Mouse (Mus musculus) limb, embryonic 13.5 days (tissue): ENCODE measurements at regions not wholly inside any gene's neighbourhood (a gene's known extent, or its start where the extent isn't known, plus 50 kb on each side); places are given as distances from the start of the nearest gene placed in this dataset.

ENCODE experiments used
- ATAC-seq: fragments of 200-750 bp; cut with Nextera tagmentation; 2 replicates; pipeline ENCODE4 v1.8.0; 2017; ENCODE audit warnings: low read depth, moderate number of reproducible peaks, moderate TSS enrichment; ENCODE audit not compliant: low FRiP score
- H3K27ac ChIP-seq: fragments of 300-500 bp; sonication (generic); 2 replicates; pipeline ENCODE4 v1.5.1; 2015; ENCODE audit warnings: inconsistent platforms, mild to moderate bottlenecking, moderate library complexity
- H3K27me3 ChIP-seq: fragments of 300-500 bp; sonication (generic); 2 replicates; pipeline ENCODE4 v1.6.1; 2015; ENCODE audit warnings: mild to moderate bottlenecking, inconsistent platforms
- H3K36me3 ChIP-seq: fragments of 300-500 bp; sonication (generic); 2 replicates; pipeline ENCODE4 v1.6.1; 2015; ENCODE audit warnings: inconsistent platforms, mild to moderate bottlenecking, moderate library complexity
- H3K4me1 ChIP-seq: fragments of 300-500 bp; sonication (generic); 2 replicates; pipeline ENCODE4 v1.6.1; 2015; ENCODE audit warnings: inconsistent platforms
- H3K4me2 ChIP-seq: fragments of 300-500 bp; sonication (generic); replicated peaks from 2 replicates; pipeline ENCODE4 v1.6.1; 2015; ENCODE audit warnings: inconsistent platforms, mild to moderate bottlenecking, moderate library complexity
- H3K4me3 ChIP-seq: fragments of 300-500 bp; sonication (generic); 2 replicates; pipeline ENCODE4 v1.5.1; 2015; ENCODE audit warnings: moderate library complexity, mild to moderate bottlenecking, inconsistent platforms
- H3K9ac ChIP-seq: fragments of 300-500 bp; sonication (generic); 2 replicates; pipeline ENCODE4 v1.6.1; 2015; ENCODE audit warnings: mild to moderate bottlenecking, inconsistent platforms
- H3K9me3 ChIP-seq: fragments of 300-500 bp; sonication (generic); 2 replicates; pipeline ENCODE4 v1.6.1; 2016; ENCODE audit warnings: inconsistent platforms
- WGBS: fragments of 180-500 bp; shearing (Covaris S2); methylation state at CpG from one replicate; pipeline ENCODE4 v1.1.7; 2015; 5-methylcytosine and 5-hydroxymethylcytosine counted together

DNA sequence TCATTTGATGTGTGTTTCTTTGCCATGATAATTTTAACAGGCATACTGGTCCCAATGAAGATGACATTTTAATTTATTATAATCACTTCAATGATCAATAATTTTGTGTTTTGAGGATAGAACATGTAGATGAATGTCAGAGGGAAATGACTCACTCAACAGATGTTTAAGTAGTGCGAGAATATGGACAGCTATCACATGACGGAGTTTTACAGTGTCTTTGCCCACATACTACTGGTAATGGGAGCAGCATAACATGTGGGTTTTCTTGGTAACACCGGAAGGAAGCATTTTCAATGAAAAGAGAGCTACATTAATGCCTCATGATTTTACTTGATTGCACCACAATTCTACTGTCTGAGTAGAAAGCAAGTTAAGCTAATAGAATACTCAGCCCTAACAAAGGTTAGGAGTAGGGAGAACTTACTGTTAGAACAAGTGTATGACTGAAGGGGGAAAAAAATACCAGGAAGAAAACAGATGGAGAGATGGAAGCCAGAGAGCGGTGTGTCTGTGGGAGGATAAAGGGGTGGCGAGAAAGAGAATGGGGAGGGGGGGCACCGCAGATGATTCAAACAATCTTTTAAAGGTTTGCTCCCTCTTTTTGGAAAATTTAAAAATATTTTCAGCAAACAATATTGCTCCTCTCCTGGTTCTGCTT is 142.0 kb upstream of the Dph6 start:
- H3K4me3 ChIP-seq = no peak overlapping the region
- no peak overlapping the region for H3K9ac ChIP-seq
- H3K4me1 ChIP-seq = no peaks in the 10 kb centered on the region
- H3K27me3 ChIP-seq = peaks cover 6% of the 10 kb centered on the region
- H3K4me2 ChIP-seq = no peak overlapping the region
- H3K27ac ChIP-seq = no peak overlapping the region
- no peaks in the 10 kb centered on the region for H3K9me3 ChIP-seq
- no peak for ATAC-seq
- H3K36me3 ChIP-seq = no peaks in the 10 kb centered on the region
- WGBS = 87% methylated on average over 6 of the region's 6 CpGs

DNA sequence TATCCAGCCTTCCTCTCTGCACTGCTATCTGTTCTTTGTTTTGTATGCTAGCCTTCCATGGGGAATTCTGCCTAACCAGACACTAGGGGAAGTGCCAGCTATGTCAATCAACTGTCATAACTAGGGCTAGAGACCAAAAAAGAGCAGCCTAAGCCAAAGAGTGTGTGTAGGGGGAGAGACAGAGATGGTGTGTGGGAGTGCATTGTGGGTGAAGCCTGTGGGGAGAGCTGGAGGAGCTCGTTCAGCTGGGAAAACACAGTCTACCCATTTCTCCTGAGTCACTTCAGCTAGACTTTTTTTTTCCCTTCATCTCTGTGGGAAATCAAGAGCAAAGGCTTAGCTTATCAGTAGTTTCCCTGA is 142.5 kb upstream of the Dph6 start:
- H3K4me2 ChIP-seq = no peak overlapping the region
- H3K9me3 ChIP-seq = no peaks in the 10 kb centered on the region
- H3K4me1 ChIP-seq = no peaks in the 10 kb centered on the region
- H3K27me3 ChIP-seq = peaks cover 6% of the 10 kb centered on the region
- ATAC-seq = no peak
- 27% methylated on average over 1 of the region's 1 CpGs for WGBS
- no peak overlapping the region for H3K27ac ChIP-seq
- no peaks in the 10 kb centered on the region for H3K36me3 ChIP-seq
- H3K9ac ChIP-seq = no peak overlapping the region
- no peak overlapping the region for H3K4me3 ChIP-seq

DNA sequence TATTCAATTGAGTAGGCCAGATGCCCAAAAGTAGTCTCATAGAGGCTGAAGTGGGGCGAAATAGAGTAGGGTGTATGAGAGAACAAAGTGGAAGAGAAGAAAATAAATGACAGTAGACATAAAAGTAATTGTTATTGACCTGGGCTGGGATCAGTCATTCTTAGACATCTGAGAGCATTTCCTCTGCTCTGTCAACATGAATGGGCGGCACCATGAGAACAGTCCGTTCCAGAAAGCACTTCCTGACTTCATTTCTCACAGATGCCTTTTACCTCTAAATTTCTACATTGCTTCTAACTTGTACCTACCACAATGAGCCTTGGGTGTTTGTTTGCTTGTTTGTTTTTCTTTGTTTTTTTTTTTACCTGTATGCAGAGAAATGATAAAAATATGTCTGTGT is 148.5 kb upstream of the Dph6 start:
- Histone ChIP-seq H3K4me3 (no peak overlapping the region), H3K36me3 (no peaks in the 10 kb centered on the region), H3K4me2 (no peak overlapping the region), H3K27me3 (peaks cover 13% of the 10 kb centered on the region; the same call in 1 of the 2 replicates), H3K9me3 (no peaks in the 10 kb centered on the region), H3K27ac (no peak overlapping the region), H3K9ac (no peak overlapping the region), H3K4me1 (no peaks in the 10 kb centered on the region)
- no peak for ATAC-seq
- 64% methylated on average over 3 of the region's 3 CpGs for WGBS

DNA sequence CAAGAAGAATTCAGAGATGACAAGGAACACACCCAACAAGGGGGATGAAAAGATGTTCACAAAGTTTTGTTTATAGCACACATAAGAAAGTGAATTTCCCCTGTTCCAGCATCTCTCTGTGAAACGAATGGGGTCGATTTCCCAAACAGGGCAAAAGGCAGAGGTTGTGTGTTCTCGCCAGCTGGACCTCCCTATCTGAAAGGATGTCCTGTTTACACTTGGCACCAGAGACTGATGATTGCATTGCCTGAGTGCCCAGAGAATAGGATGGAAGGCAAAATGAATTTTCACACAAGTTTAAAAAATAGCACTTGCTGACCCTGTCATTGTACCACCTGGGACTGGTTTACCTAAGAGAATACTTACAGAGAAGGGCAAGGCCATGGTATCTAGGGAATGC is 149.2 kb upstream of the Dph6 start:
- Histone ChIP-seq H3K27ac (no peak overlapping the region), H3K4me2 (no peak overlapping the region), H3K36me3 (no peaks in the 10 kb centered on the region), H3K9ac (no peak overlapping the region), H3K4me1 (no peaks in the 10 kb centered on the region), H3K9me3 (no peaks in the 10 kb centered on the region), H3K4me3 (no peak overlapping the region), H3K27me3 (0 out of 2 replicates have a peak, but pooled peaks cover 10% of the 10 kb centered on the region)
- no peak for ATAC-seq
- WGBS = 69% methylated on average over 3 of the region's 3 CpGs

- 84% methylated on average over 3 of the region's 3 CpGs for WGBS
- no peak overlapping the region for H3K27ac ChIP-seq
- ATAC-seq = no peak
These were observed 150.8 kb upstream of the Dph6 start for GRCm38 (mm10) chr2:114805436-114806047.

DNA sequence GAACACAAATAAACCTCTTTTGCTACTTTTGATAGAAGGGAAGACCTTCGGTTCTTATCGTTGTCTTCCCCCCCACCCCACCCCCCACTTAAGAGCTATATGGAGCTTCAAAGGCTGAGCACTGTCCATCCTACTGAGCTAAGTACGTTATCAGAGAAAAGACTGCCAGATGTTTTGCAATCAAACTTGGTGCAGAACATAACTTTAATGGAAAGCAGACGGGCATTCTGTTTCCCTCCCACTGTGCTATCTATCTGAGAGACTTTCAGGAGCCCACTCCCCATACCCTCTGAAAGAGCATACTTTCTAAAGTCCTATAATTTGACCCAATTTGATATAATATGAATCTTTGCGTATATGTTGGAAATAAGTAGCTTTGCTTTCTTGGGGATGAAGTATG is 153.3 kb upstream of the Dph6 start:
- Histone ChIP-seq H3K9me3 (no peaks in the 10 kb centered on the region), H3K4me2 (no peak overlapping the region), H3K4me1 (no peaks in the 10 kb centered on the region), H3K27ac (no peak overlapping the region), H3K27me3 (0 out of 2 replicates have a peak, but pooled peaks cover 10% of the 10 kb centered on the region), H3K9ac (no peak overlapping the region), H3K4me3 (no peak overlapping the region), H3K36me3 (no peaks in the 10 kb centered on the region)
- WGBS = 20% methylated on average over 5 of the region's 5 CpGs
- no peak for ATAC-seq

More at GRCm38 (mm10) chr2:114805436-114806047, 150.8 kb upstream of the Dph6 start:
- Histone ChIP-seq H3K9ac (no peak overlapping the region), H3K4me2 (no peak overlapping the region), H3K36me3 (no peaks in the 10 kb centered on the region), H3K4me1 (no peaks in the 10 kb centered on the region), H3K27me3 (0 out of 2 replicates have a peak, but pooled peaks cover 10% of the 10 kb centered on the region), H3K9me3 (no peaks in the 10 kb centered on the region), H3K4me3 (no peak overlapping the region)

- Histone ChIP-seq H3K27me3 (peaks cover 5% of the 10 kb centered on the region; the same call in 1 of the 2 replicates), H3K27ac (no peak overlapping the region), H3K36me3 (no peaks in the 10 kb centered on the region), H3K9me3 (no peaks in the 10 kb centered on the region), H3K4me1 (no peaks in the 10 kb centered on the region), H3K4me3 (no peak overlapping the region), H3K9ac (no peak overlapping the region), H3K4me2 (no peak overlapping the region)
- ATAC-seq = no peak
- WGBS = 57% methylated on average over 11 of the region's 11 CpGs
These were observed 157.6 kb upstream of the Dph6 start for GRCm38 (mm10) chr2:114812141-114812902.

- Histone ChIP-seq H3K4me1 (no peaks in the 10 kb centered on the region), H3K4me3 (no peak overlapping the region), H3K36me3 (no peaks in the 10 kb centered on the region), H3K27me3 (peaks cover 2% of the 10 kb centered on the region; the same call in 1 of the 2 replicates), H3K9me3 (no peaks in the 10 kb centered on the region), H3K9ac (no peak overlapping the region), H3K4me2 (no peak overlapping the region), H3K27ac (no peak overlapping the region)
- no peak for ATAC-seq
- 17% methylated on average over 3 of the region's 3 CpGs for WGBS
These were observed 158.1 kb upstream of the Dph6 start for GRCm38 (mm10) chr2:114812903-114813290.

GRCm38 (mm10) chr2:114822657-114823056 is 167.9 kb upstream of the Dph6 start:
- no peaks in the 10 kb centered on the region for H3K9me3 ChIP-seq
- 72% methylated on average over 3 of the region's 3 CpGs for WGBS
- ATAC-seq = no peak

GRCm38 (mm10) chr2:114828192-114828591 is 173.4 kb upstream of the Dph6 start:
- no peaks in the 10 kb centered on the region for H3K36me3 ChIP-seq
- H3K4me2 ChIP-seq = no peak overlapping the region
- no peaks in the 10 kb centered on the region for H3K9me3 ChIP-seq
- H3K4me1 ChIP-seq = no peaks in the 10 kb centered on the region
- H3K4me3 ChIP-seq = no peak overlapping the region
- no peak overlapping the region for H3K27ac ChIP-seq
- H3K9ac ChIP-seq = no peak overlapping the region
- WGBS = 37% methylated on average over 6 of the region's 6 CpGs
- peaks cover 10% of the 10 kb centered on the region; the same call in 1 of the 2 replicates for H3K27me3 ChIP-seq
- no peak for ATAC-seq

More at GRCm38 (mm10) chr2:114822657-114823056, 167.9 kb upstream of the Dph6 start:
- Histone ChIP-seq H3K4me3 (no peak overlapping the region), H3K27me3 (peaks cover 20% of the 10 kb centered on the region; the same call in 1 of the 2 replicates), H3K4me1 (no peaks in the 10 kb centered on the region), H3K9ac (no peak overlapping the region), H3K27ac (no peak overlapping the region), H3K4me2 (no peak overlapping the region), H3K36me3 (no peaks in the 10 kb centered on the region)

GRCm38 (mm10) chr2:114835694-114836093 is 180.9 kb upstream of the Dph6 start:
- Histone ChIP-seq H3K4me2 (no peak overlapping the region), H3K27ac (no peak overlapping the region), H3K4me1 (no peaks in the 10 kb centered on the region), H3K9me3 (no peaks in the 10 kb centered on the region), H3K27me3 (peaks cover 2% of the 10 kb centered on the region; the same call in 1 of the 2 replicates), H3K4me3 (no peak overlapping the region), H3K9ac (no peak overlapping the region), H3K36me3 (no peaks in the 10 kb centered on the region)
- no peak for ATAC-seq
- 30% methylated on average over 2 of the region's 2 CpGs for WGBS

DNA sequence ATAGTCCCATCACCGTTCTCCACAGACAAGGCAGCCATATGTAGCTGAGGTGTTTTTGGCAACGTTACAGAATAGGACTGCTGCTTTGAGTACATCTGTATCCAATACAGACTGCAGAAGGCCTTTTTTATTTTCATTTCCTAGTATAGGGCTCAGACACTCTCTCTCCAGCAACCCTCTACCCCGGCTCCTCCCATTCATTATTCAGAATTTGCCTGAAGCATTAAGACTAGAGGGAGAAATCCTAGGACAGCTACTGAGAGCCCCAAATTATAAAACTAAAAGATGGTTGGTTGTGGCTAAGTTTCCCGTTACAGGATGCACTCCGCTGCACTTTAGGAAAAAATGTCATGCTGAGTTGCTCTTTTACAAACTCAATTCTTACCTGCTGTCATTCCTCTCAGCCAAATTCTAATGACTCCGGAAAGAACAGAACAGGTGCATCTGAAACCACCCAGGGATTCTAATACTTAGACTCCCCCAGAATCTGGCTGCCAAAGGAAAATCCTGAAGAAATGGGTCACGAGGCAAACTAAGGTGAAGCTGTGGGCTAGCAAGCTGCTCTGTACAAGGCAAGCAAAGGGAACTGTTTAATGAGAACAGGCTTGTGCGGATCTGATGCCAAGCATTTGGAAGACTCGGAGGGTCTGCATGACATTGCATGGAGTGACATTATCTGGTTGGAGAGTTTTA is 189.1 kb upstream of the Dph6 start:
- no peak overlapping the region for H3K4me2 ChIP-seq
- H3K27me3 ChIP-seq = peaks cover 17% of the 10 kb centered on the region; the same call in 1 of the 2 replicates
- ATAC-seq = no peak
- H3K4me3 ChIP-seq = no peak overlapping the region
- no peaks in the 10 kb centered on the region for H3K9me3 ChIP-seq
- WGBS = 55% methylated on average over 9 of the region's 9 CpGs
- H3K27ac ChIP-seq = no peak overlapping the region
- no peaks in the 10 kb centered on the region for H3K4me1 ChIP-seq
- H3K9ac ChIP-seq = no peak overlapping the region
- no peaks in the 10 kb centered on the region for H3K36me3 ChIP-seq
